12 mouse cellular contexts compared by ENCODE assay signal in genomic region chr2:50964062-50964461, GRCm38 (mm10).
DNase-seq lines count a peak whose midpoint lies in the region; ATAC-seq lines count a peak whose summit lies in the region.
"Had no signal": no experiment of that assay in that cellular context is flagged by ENCODE, and none has a peak within 500 bp of the region (broad histone marks: within the 10 kb centered on the region; RNA-seq: fewer than 3 reads in every experiment).

No protein-coding gene starts in this region.

- H3K4me1 ChIP-seq in kidney, embryonic 16.5 days (ENCODE audit: insufficient read depth, low read length), result peaks cover 11% of the 10 kb centered on the region; the same call in 1 of the 2 replicates
- no peaks in the 10 kb centered on the region for H3K4me1 ChIP-seq in liver, embryonic 16.5 days (ENCODE audit: control insufficient read depth, low read depth, low read length)
- H3K4me1 ChIP-seq in midbrain, embryonic 10.5 days, result peaks cover 11% of the 10 kb centered on the region
- H3K4me1 ChIP-seq: heart, embryonic 10.5 days had no signal

- no peaks in the 10 kb centered on the region for H3K27me3 ChIP-seq in kidney, embryonic 16.5 days (ENCODE audit: insufficient read depth, low read length)
- no peaks in the 10 kb centered on the region for H3K27me3 ChIP-seq in liver, embryonic 16.5 days (ENCODE audit: control insufficient read depth, insufficient read depth, low read depth, low read length)
- H3K27me3 ChIP-seq in midbrain, embryonic 10.5 days (ENCODE audit: low read depth, poor library complexity, severe bottlenecking), result no peaks in the 10 kb centered on the region
- H3K27me3 ChIP-seq: lung, embryonic 15.5 days had no signal

- no peak overlapping the region for H3K27ac ChIP-seq in kidney, embryonic 16.5 days (ENCODE audit: low read length)
- H3K27ac ChIP-seq in liver, embryonic 16.5 days (ENCODE audit: low read length), result no peak overlapping the region
- H3K27ac ChIP-seq in midbrain, embryonic 10.5 days (replicated peaks), result no peak overlapping the region
- H3K27ac ChIP-seq: heart, embryonic 10.5 days; lung, embryonic 15.5 days had no signal

- ATAC-seq in kidney, embryonic 16.5 days (ENCODE audit: low FRiP score, low TSS enrichment), result peak; percentile 71; the same call in 1 of the 2 replicates
- ATAC-seq in liver, embryonic 16.5 days (ENCODE audit: low read depth), result peak; percentile 77

- peak; percentile 3 for DNase-seq in NIH3T3 (ENCODE audit: low read depth)
- DNase-seq in adrenal gland, postnatal 36 days, result peak; percentile 9 to 30
- DNase-seq in lung, postnatal 14 days, result no peak
- DNase-seq in midbrain, embryonic 10.5 days (ENCODE audit: low spot score), result no peak
- no peak for DNase-seq in layer of hippocampus, adult 18-20 months (ENCODE audit: low spot score in 2 of 2)
- DNase-seq: cerebellum, postnatal 14 days; left cerebral cortex, postnatal 4 days had no signal

- WGBS in kidney, embryonic 16.5 days, result 68% methylated on average over 3 of the region's 3 CpGs
- 65% methylated on average over 3 of the region's 3 CpGs for WGBS in liver, embryonic 16.5 days (ENCODE audit: insufficient replicate concordance)
- 88% methylated on average over 3 of the region's 3 CpGs for WGBS in midbrain, embryonic 10.5 days

- no peak overlapping the region for H3K9ac ChIP-seq in kidney, embryonic 16.5 days (replicated peaks; ENCODE audit: low read length)
- no peak overlapping the region for H3K9ac ChIP-seq in liver, embryonic 16.5 days (ENCODE audit: low read depth, low read length)
- H3K9ac ChIP-seq: lung, embryonic 15.5 days had no signal

- H3K4me2 ChIP-seq in kidney, embryonic 16.5 days (replicated peaks; ENCODE audit: low read depth, low read length), result no peak overlapping the region
- H3K4me2 ChIP-seq in liver, embryonic 16.5 days (ENCODE audit: low read depth, low read length), result no peak overlapping the region
- H3K4me2 ChIP-seq: lung, embryonic 15.5 days had no signal

- no peaks in the 10 kb centered on the region for H3K36me3 ChIP-seq in kidney, embryonic 16.5 days (ENCODE audit: insufficient read depth, low read length)
- H3K36me3 ChIP-seq in liver, embryonic 16.5 days (ENCODE audit: control insufficient read depth, insufficient read depth), result no peaks in the 10 kb centered on the region
- no peaks in the 10 kb centered on the region for H3K36me3 ChIP-seq in midbrain, embryonic 10.5 days
- H3K36me3 ChIP-seq: forebrain, embryonic 10.5 days; heart, embryonic 10.5 days; lung, embryonic 15.5 days had no signal

- H3K4me3 ChIP-seq in kidney, embryonic 16.5 days (ENCODE audit: low read length), result no peak overlapping the region
- H3K4me3 ChIP-seq in liver, embryonic 16.5 days (ENCODE audit: low read depth, low read length), result no peak overlapping the region
- H3K4me3 ChIP-seq in midbrain, embryonic 10.5 days, result no peak overlapping the region
- H3K4me3 ChIP-seq: forebrain, embryonic 10.5 days; heart, embryonic 10.5 days; lung, embryonic 15.5 days had no signal

- peaks cover under 1% of the 10 kb centered on the region; the same call in 1 of the 2 replicates for H3K9me3 ChIP-seq in kidney, embryonic 16.5 days (ENCODE audit: low read length)
- no peaks in the 10 kb centered on the region for H3K9me3 ChIP-seq in liver, embryonic 16.5 days (replicated peaks; ENCODE audit: control insufficient read depth, low read length)
- no peaks in the 10 kb centered on the region; the same call in 1 of the 2 replicates for H3K9me3 ChIP-seq in midbrain, embryonic 10.5 days (replicated peaks)
- H3K9me3 ChIP-seq: heart, embryonic 10.5 days; lung, embryonic 15.5 days had no signal

Comparison
In these comparisons a context has a peak if more than half of its experiments do, and no peak if none do; other contexts are left out.
1. DNase-seq: peak in NIH3T3 (single experiment) and adrenal gland, postnatal 36 days (2 of 2); none in lung, postnatal 14 days (single experiment), midbrain, embryonic 10.5 days (single experiment) and layer of hippocampus, adult 18-20 months (0 of 2).